Mouse (Mus musculus) forebrain, embryonic 13.5 days (tissue): ENCODE results near the gene Tmem206. TPM values are rescaled to one million over a fixed set of nuclear protein-coding genes. Genes with fewer than 3 reads are reported as not detected.

ENCODE experiments used
- ATAC-seq: fragments of 200-750 bp; cut with Nextera tagmentation; 2 replicates; pipeline ENCODE4 v1.8.0; 2017
- H3K27ac ChIP-seq: fragments of 300-500 bp; sonication (generic); 2 replicates; pipeline ENCODE4 v1.5.1; 2015; ENCODE audit warnings: inconsistent platforms, mild to moderate bottlenecking, moderate library complexity
- H3K27me3 ChIP-seq: fragments of 300-500 bp; sonication (generic); 2 replicates; pipeline ENCODE4 v1.6.1; 2015; ENCODE audit warnings: mild to moderate bottlenecking, inconsistent platforms
- H3K36me3 ChIP-seq: fragments of 300-500 bp; sonication (generic); 2 replicates; pipeline ENCODE4 v1.6.1; 2015; ENCODE audit warnings: mild to moderate bottlenecking, inconsistent platforms; ENCODE audit not compliant: poor library complexity, severe bottlenecking
- H3K4me1 ChIP-seq: fragments of 300-500 bp; sonication (generic); 2 replicates; pipeline ENCODE4 v1.6.1; 2015; ENCODE audit warnings: inconsistent platforms
- H3K4me2 ChIP-seq: fragments of 300-500 bp; sonication (generic); 2 replicates; pipeline ENCODE4 v1.6.1; 2015; ENCODE audit warnings: inconsistent platforms, mild to moderate bottlenecking, moderate library complexity
- H3K4me3 ChIP-seq: fragments of 300-500 bp; sonication (generic); 2 replicates; pipeline ENCODE4 v1.5.1; 2015; ENCODE audit warnings: mild to moderate bottlenecking, inconsistent platforms
- H3K9ac ChIP-seq: fragments of 300-500 bp; sonication (generic); 2 replicates; pipeline ENCODE4 v1.6.1; 2015; ENCODE audit warnings: mild to moderate bottlenecking, inconsistent platforms
- H3K9me3 ChIP-seq: fragments of 300-500 bp; sonication (generic); replicated peaks from 2 replicates; pipeline ENCODE4 v1.6.1; 2016; ENCODE audit warnings: inconsistent platforms
- WGBS: fragments of 180-500 bp; shearing (Covaris S2); methylation state at CpG from one replicate; pipeline ENCODE4 v1.1.7; 2015; 5-methylcytosine and 5-hydroxymethylcytosine counted together
- polyA plus RNA-seq: library from polyadenylated mRNA; unstranded; fragments of >200 nt; fragmentation: Nextera tagmentation; extraction: Ambion mirVana; gene quantifications from 2 replicates; pipeline ENCODE4 v1.2.1, GENCODE M21; 2015

The Tmem206 gene
- polyA plus RNA-seq, 1 experiment from 2014 or later = 41.3 TPM

GRCm38 (mm10) chr1:191334500-191334899 lies 8.8 kb downstream of the Tmem206 start:
- ATAC-seq = no peak
- Histone ChIP-seq H3K27ac (no peak overlapping the region), H3K9ac (no peak overlapping the region), H3K9me3 (no peaks in the 10 kb centered on the region), H3K4me3 (no peak overlapping the region), H3K36me3 (peaks cover 75% of the 10 kb centered on the region), H3K27me3 (no peaks in the 10 kb centered on the region), H3K4me1 (no peaks in the 10 kb centered on the region), H3K4me2 (no peak overlapping the region)
- 89% methylated on average over 5 of the region's 5 CpGs for WGBS

- no peak for ATAC-seq
- Histone ChIP-seq H3K9ac (no peak overlapping the region), H3K27ac (no peak overlapping the region), H3K4me3 (no peak overlapping the region), H3K27me3 (no peaks in the 10 kb centered on the region), H3K9me3 (no peaks in the 10 kb centered on the region), H3K4me2 (no peak overlapping the region), H3K4me1 (no peaks in the 10 kb centered on the region), H3K36me3 (peaks cover 82% of the 10 kb centered on the region)
- WGBS = 94% methylated on average over 2 of the region's 2 CpGs
These were observed 14.2 kb downstream of the Tmem206 start for GRCm38 (mm10) chr1:191339876-191340275.

DNA sequence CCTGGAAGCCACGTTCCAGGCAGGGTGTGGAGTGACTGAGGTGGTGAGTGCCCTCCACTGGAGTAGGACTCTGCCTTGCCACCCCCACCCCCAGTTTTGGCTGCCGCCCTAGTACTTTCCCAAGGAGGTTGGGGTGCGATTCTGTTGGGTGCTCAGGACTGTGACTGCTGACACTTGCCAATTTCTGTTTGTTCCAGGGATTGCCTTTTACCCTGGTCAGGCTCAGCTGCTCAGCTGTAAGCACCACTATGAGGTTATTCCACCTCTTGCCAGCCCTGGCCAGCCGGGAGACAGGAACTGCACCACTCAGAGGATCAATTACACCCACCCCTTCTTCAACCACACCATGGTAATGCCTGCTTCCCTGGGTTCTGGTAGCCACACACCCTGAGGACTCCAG lies 14.8 kb downstream of the Tmem206 start:
- Histone ChIP-seq H3K27me3 (no peaks in the 10 kb centered on the region), H3K4me2 (no peak overlapping the region), H3K4me3 (no peak overlapping the region), H3K27ac (no peak overlapping the region), H3K9me3 (no peaks in the 10 kb centered on the region), H3K9ac (no peak overlapping the region), H3K36me3 (peaks cover 86% of the 10 kb centered on the region), H3K4me1 (no peaks in the 10 kb centered on the region)
- 97% methylated on average over 4 of the region's 4 CpGs for WGBS
- no peak for ATAC-seq

GRCm38 (mm10) chr1:191347602-191348001 lies 21.9 kb downstream of the Tmem206 start:
- WGBS = 95% methylated on average over 8 of the region's 8 CpGs
- Histone ChIP-seq H3K36me3 (peaks cover 96% of the 10 kb centered on the region), H3K4me2 (no peak overlapping the region)

DNA sequence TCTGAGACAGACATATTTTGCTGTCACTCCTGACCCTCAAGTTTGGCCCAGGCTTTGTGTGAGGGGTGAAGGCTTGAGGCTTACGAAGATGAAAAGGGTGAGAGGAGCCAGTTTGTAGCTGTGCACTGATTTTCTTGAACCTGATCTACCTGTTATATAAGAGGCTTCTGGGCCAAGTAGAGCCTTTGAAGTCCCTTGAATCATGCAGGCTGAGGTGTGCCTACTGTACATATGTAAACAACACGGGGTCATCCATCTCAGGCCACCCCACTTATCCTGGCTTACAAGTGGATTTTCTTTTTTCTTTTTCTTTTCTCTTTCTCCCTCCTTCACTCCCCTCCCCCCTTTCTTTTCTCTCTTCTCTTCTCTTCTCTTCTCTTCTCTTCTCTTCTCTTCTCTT lies 22.9 kb downstream of the Tmem206 start:
- Histone ChIP-seq H3K36me3 (peaks cover 93% of the 10 kb centered on the region), H3K27me3 (no peaks in the 10 kb centered on the region), H3K9ac (no peak overlapping the region), H3K4me1 (no peaks in the 10 kb centered on the region), H3K27ac (no peak overlapping the region), H3K4me2 (no peak overlapping the region), H3K9me3 (no peaks in the 10 kb centered on the region), H3K4me3 (no peak overlapping the region)
- no peak for ATAC-seq
- WGBS = 78% methylated on average over 2 of the region's 2 CpGs

More at GRCm38 (mm10) chr1:191347602-191348001, 21.9 kb downstream of the Tmem206 start:
- Histone ChIP-seq H3K9me3 (no peaks in the 10 kb centered on the region), H3K27me3 (no peaks in the 10 kb centered on the region), H3K4me1 (no peaks in the 10 kb centered on the region), H3K27ac (no peak overlapping the region), H3K9ac (no peak overlapping the region), H3K4me3 (no peak overlapping the region)
- ATAC-seq = no peak

DNA sequence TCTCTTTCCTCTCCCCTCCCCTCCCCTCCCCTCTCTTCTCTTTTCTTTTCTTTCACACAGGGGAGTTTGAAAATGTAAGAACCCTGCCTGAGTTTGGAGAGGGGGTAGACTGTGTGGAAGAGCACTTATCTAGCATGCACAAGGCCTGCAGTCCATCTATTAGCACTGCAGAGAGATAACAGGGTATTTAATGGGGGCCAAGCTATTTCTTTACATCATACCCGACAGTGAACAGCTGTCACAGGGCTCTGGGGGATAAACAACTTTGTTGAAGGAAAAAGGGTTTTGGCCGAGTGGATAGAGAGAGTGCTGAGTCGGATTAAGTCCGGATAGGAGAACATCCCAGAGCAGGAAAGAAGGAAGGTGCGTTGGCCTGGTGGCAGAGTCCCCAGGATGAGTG lies 23.3 kb downstream of the Tmem206 start:
- Histone ChIP-seq H3K4me1 (no peaks in the 10 kb centered on the region), H3K27ac (no peak overlapping the region), H3K9ac (no peak overlapping the region), H3K36me3 (peaks cover 93% of the 10 kb centered on the region), H3K27me3 (no peaks in the 10 kb centered on the region), H3K9me3 (no peaks in the 10 kb centered on the region), H3K4me3 (no peak overlapping the region), H3K4me2 (no peak overlapping the region)
- 68% methylated on average over 5 of the region's 5 CpGs for WGBS
- ATAC-seq = no peak

GRCm38 (mm10) chr1:191349486-191350037 lies 23.9 kb downstream of the Tmem206 start:
- ATAC-seq = no peak
- Histone ChIP-seq H3K27me3 (no peaks in the 10 kb centered on the region), H3K4me2 (no peak overlapping the region), H3K9me3 (no peaks in the 10 kb centered on the region), H3K4me1 (no peaks in the 10 kb centered on the region), H3K4me3 (no peak overlapping the region), H3K36me3 (peaks cover 94% of the 10 kb centered on the region), H3K9ac (no peak overlapping the region), H3K27ac (no peak overlapping the region)
- WGBS = 82% methylated on average over 23 of the region's 23 CpGs

DNA sequence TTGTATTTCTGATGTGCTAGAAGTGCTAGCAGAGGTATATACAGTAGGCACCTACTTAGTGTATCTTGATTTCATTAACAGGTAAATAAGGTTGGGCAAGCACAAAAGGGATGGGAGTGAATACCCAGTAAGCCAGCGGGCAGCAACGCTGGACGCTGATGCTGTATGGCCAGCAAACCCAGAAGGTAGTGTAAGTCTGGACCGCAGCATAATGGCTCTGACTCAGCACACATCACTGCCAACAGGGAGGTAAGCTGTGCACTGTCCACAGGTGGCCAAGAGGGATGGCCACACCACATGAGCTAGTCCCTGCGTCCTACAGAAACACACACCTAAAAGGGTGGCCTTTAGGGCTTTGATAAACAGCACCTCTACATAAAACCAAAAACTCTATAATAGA lies 24.6 kb downstream of the Tmem206 start:
- Histone ChIP-seq H3K9me3 (no peaks in the 10 kb centered on the region), H3K4me3 (no peak overlapping the region), H3K36me3 (peaks cover 92% of the 10 kb centered on the region), H3K27ac (no peak overlapping the region), H3K4me2 (no peak overlapping the region), H3K9ac (no peak overlapping the region), H3K4me1 (no peaks in the 10 kb centered on the region), H3K27me3 (no peaks in the 10 kb centered on the region)
- WGBS = 92% methylated on average over 5 of the region's 5 CpGs
- no peak for ATAC-seq

GRCm38 (mm10) chr1:191352786-191353488 lies 27.2 kb downstream of the Tmem206 start:
- Histone ChIP-seq H3K9me3 (no peaks in the 10 kb centered on the region), H3K4me1 (no peaks in the 10 kb centered on the region), H3K36me3 (peaks cover 86% of the 10 kb centered on the region), H3K27ac (no peak overlapping the region), H3K4me2 (no peak overlapping the region), H3K9ac (no peak overlapping the region), H3K4me3 (no peak overlapping the region), H3K27me3 (no peaks in the 10 kb centered on the region)
- WGBS = 69% methylated on average over 14 of the region's 14 CpGs
- no peak for ATAC-seq

GRCm38 (mm10) chr1:191353836-191354235 lies 28.1 kb downstream of the Tmem206 start:
- WGBS = 78% methylated on average over 4 of the region's 4 CpGs
- Histone ChIP-seq H3K9me3 (no peaks in the 10 kb centered on the region), H3K36me3 (peaks cover 83% of the 10 kb centered on the region), H3K27ac (no peak overlapping the region), H3K4me3 (no peak overlapping the region), H3K4me1 (no peaks in the 10 kb centered on the region), H3K27me3 (no peaks in the 10 kb centered on the region), H3K9ac (no peak overlapping the region), H3K4me2 (no peak overlapping the region)
- ATAC-seq = no peak

GRCm38 (mm10) chr1:191356936-191357335 lies 31.2 kb downstream of the Tmem206 start:
- Histone ChIP-seq H3K9me3 (no peaks in the 10 kb centered on the region), H3K4me1 (no peaks in the 10 kb centered on the region), H3K4me2 (no peak overlapping the region), H3K4me3 (no peak overlapping the region), H3K9ac (no peak overlapping the region), H3K27me3 (no peaks in the 10 kb centered on the region), H3K36me3 (peaks cover 62% of the 10 kb centered on the region), H3K27ac (no peak overlapping the region)
- 81% methylated on average over 1 of the region's 1 CpGs for WGBS
- ATAC-seq = no peak

DNA sequence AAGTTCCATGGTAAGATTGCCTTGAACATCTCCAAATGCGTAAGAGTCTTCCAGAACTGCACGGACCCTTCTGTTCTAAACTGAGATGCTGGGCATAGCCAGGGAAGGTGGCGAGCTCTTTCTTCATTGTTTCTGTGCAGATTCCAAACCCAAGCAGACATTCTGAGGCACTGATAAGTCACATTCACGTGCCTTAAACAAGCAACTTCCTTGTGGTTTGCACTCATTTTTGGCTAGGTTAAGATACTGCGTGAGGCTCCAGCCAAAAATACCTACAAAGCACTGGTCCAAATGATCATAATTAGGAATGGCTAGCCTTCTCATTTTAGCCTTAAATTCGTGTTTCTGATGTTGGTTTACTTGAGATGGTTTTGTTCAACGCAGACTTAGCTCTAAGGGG lies 33.8 kb downstream of the Tmem206 start:
- no peak overlapping the region for H3K27ac ChIP-seq

DNA sequence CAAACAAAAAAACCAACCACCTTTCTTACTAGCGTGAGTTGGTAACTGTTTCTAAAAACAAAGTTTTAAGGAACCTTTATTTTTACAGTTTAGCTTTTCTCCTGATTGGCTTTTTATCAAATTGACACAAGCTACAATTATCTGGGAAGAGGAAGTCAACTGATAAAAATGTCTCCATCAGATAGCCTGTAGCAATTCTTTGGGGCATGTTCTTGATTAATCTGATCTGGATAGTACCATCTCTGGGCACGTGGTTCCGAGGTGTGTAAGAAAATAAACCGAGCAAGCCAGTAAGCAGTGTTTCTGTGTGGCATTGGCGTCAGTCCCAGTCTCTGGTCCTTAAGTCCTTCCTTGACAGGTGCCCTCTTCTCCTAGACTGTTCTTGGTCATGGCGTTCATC lies 36.7 kb downstream of the Tmem206 start:
- H3K9ac ChIP-seq = no peak overlapping the region
- ATAC-seq = no peak
- no peaks in the 10 kb centered on the region for H3K9me3 ChIP-seq
- WGBS = 93% methylated on average over 6 of the region's 6 CpGs
- H3K27me3 ChIP-seq = no peaks in the 10 kb centered on the region
- H3K4me2 ChIP-seq = no peak overlapping the region
- H3K4me1 ChIP-seq = no peaks in the 10 kb centered on the region
- peaks cover 15% of the 10 kb centered on the region for H3K36me3 ChIP-seq
- H3K4me3 ChIP-seq = no peak overlapping the region
- H3K27ac ChIP-seq = no peak overlapping the region

More for the DNA sequence above, 33.8 kb downstream of the Tmem206 start:
- 88% methylated on average over 7 of the region's 7 CpGs for WGBS
- Histone ChIP-seq H3K27me3 (no peaks in the 10 kb centered on the region), H3K9me3 (no peaks in the 10 kb centered on the region), H3K36me3 (peaks cover 39% of the 10 kb centered on the region), H3K4me2 (no peak overlapping the region), H3K4me1 (no peaks in the 10 kb centered on the region), H3K9ac (no peak overlapping the region), H3K4me3 (no peak overlapping the region)
- ATAC-seq = no peak
